In genomic region chr5:66385636-66386035, GRCm38 (mm10) we compare ENCODE assay signal across 8 mouse cellular contexts.
DNase-seq lines count a peak whose midpoint lies in the region; ATAC-seq and TF ChIP-seq lines count a peak whose summit lies in the region.

No protein-coding gene starts in this region.

- ATAC-seq in CD4-positive, CD25-positive, alpha-beta regulatory T cell, adult 4 months, result no peak

- no peaks in the 10 kb centered on the region for H3K27me3 ChIP-seq in testis, adult 2 months (ENCODE audit: control insufficient read depth, insufficient read depth, low read length)

- H3K4me1 ChIP-seq in testis, adult 2 months (ENCODE audit: control insufficient read depth, insufficient read depth, low read length), result no peaks in the 10 kb centered on the region
- H3K4me1 ChIP-seq in embryonic fibroblast, embryonic 13.5 days (ENCODE audit: control insufficient read depth, insufficient read depth, low read length), result peaks cover 4% of the 10 kb centered on the region

- H3K4me3 ChIP-seq in testis, adult 2 months (ENCODE audit: control insufficient read depth, low read depth, low read length), result no peak overlapping the region
- no peak overlapping the region for H3K4me3 ChIP-seq in embryonic fibroblast, embryonic 13.5 days (ENCODE audit: insufficient read depth, low read length)

- H3K27ac ChIP-seq in testis, adult 2 months (ENCODE audit: control insufficient read depth, insufficient read depth, low read depth, low read length), result no peak overlapping the region
- no peak overlapping the region for H3K27ac ChIP-seq in embryonic fibroblast, embryonic 13.5 days (ENCODE audit: insufficient read depth, low read length)

- H3K36me3 ChIP-seq in testis, adult 2 months (ENCODE audit: control insufficient read depth, insufficient read depth, low read length), result no peaks in the 10 kb centered on the region

- peak; percentile 49 for DNase-seq in CD4-positive, CD25-positive, alpha-beta regulatory T cell, adult 2 months (ENCODE audit: low read depth, low spot score)
- no peak for DNase-seq in testis, postnatal 14 days (ENCODE audit: low spot score)
- peak; percentile 60 to 74 for DNase-seq in kidney, adult 8-10 months
- DNase-seq in lung, postnatal 36 days, result peak; percentile 83
- DNase-seq in skeletal muscle tissue, adult 2 months (ENCODE audit: low read depth, low spot score), result peak; percentile 75

- TF ChIP-seq CTCF in testis, adult 2 months (IDR thresholded peaks at IDR 0.05; ENCODE audit: control insufficient read depth, insufficient read depth, insufficient replicate concordance, low read depth, low read length), result peak; percentile 72
- peak; percentile 58; the same call in 1 of the 2 replicates for TF ChIP-seq CTCF in embryonic fibroblast, embryonic 13.5 days (IDR thresholded peaks at IDR 0.05; ENCODE audit: borderline replicate concordance, insufficient read depth, low read length)

- TF ChIP-seq POLR2A in testis, adult 2 months (IDR thresholded peaks at IDR 0.05; ENCODE audit: control insufficient read depth, low read depth, low read length), result no peak
- no peak for TF ChIP-seq POLR2A in embryonic fibroblast, embryonic 13.5 days (IDR thresholded peaks at IDR 0.05; ENCODE audit: low read depth, low read length)
